Mouse (Mus musculus): ENCODE results near the gene Dpysl5. TPM values are rescaled to one million over a fixed set of nuclear protein-coding genes. Genes with fewer than 3 reads are reported as not detected.
"Not testable (repeated sequence)": the region's sequence is repeated elsewhere in the genome, so short reads cannot be mapped to it uniquely, and the experiment has no call there.

The Dpysl5 gene
- total RNA-seq (2021) = 1 to 10 TPM; 5.6 to 7.4 TPM
- long read RNA-seq, experiment 1, full-length matches to known transcripts = 2 of 2 reads
- long read RNA-seq, experiment 1, partial matches to known transcripts = 0 of 2 reads
- long read RNA-seq, experiment 1, other reads (novel, unspliced or antisense) = 0 of 2 reads
- long read RNA-seq, experiment 2, full-length matches to known transcripts = 1 of 7 reads
- long read RNA-seq, experiment 2, partial matches to known transcripts = 0 of 7 reads
- long read RNA-seq, experiment 2, other reads (novel, unspliced or antisense) = 6 of 7 reads

GRCm38 (mm10) chr5:30711147-30712001, at the start of gene Dpysl5:
Dpysl5 (plus strand) TSS chr5:30711564.
- DNase-seq (ENCODE audit: low spot score in 2 of 2) = peak; percentile 25 to 65

- DNase-seq (ENCODE audit: low spot score in 2 of 2) = no peak
Observed at GRCm38 (mm10) chr5:30665360-30665759, 46.0 kb upstream of the Dpysl5 start.

- no peak for DNase-seq (ENCODE audit: low spot score in 2 of 2)
Observed at GRCm38 (mm10) chr5:30665968-30666367, 45.4 kb upstream of the Dpysl5 start.

GRCm38 (mm10) chr5:30666391-30667195, 44.8 kb upstream of the Dpysl5 start, which contains the start of gene Cenpa:
Cenpa (plus strand) TSS chr5:30666777.
- peak; percentile 59 to 85 for DNase-seq (ENCODE audit: low spot score in 2 of 2)

- no peak for DNase-seq (ENCODE audit: low spot score in 2 of 2)
Observed at GRCm38 (mm10) chr5:30667215-30667614, 44.1 kb upstream of the Dpysl5 start.

- no peak for DNase-seq (ENCODE audit: low spot score in 2 of 2)
Observed at GRCm38 (mm10) chr5:30667686-30668085, 43.7 kb upstream of the Dpysl5 start.

- no peak for DNase-seq (ENCODE audit: low spot score in 2 of 2)
Observed at GRCm38 (mm10) chr5:30668637-30669495, 42.5 kb upstream of the Dpysl5 start.

GRCm38 (mm10) chr5:30669496-30669830, 41.9 kb upstream of the Dpysl5 start:
- DNase-seq (ENCODE audit: low spot score in 2 of 2) = no peak

- no peak for DNase-seq (ENCODE audit: low spot score in 2 of 2)
Observed at GRCm38 (mm10) chr5:30670091-30670490, 41.3 kb upstream of the Dpysl5 start.

GRCm38 (mm10) chr5:30674001-30674400, 37.4 kb upstream of the Dpysl5 start:
- DNase-seq (ENCODE audit: low spot score in 2 of 2) = no peak

GRCm38 (mm10) chr5:30676800-30677199, 34.6 kb upstream of the Dpysl5 start:
- no peak for DNase-seq (ENCODE audit: low spot score in 2 of 2)

- DNase-seq (ENCODE audit: low spot score in 2 of 2) = not testable (repeated sequence)
Observed at GRCm38 (mm10) chr5:30678069-30678468, 33.3 kb upstream of the Dpysl5 start.

GRCm38 (mm10) chr5:30678722-30679296, 32.6 kb upstream of the Dpysl5 start:
- no peak for DNase-seq (ENCODE audit: low spot score in 2 of 2)

GRCm38 (mm10) chr5:30679593-30679992, 31.8 kb upstream of the Dpysl5 start:
- DNase-seq (ENCODE audit: low spot score in 2 of 2) = no peak

GRCm38 (mm10) chr5:30681970-30682369, 29.4 kb upstream of the Dpysl5 start:
- no peak for DNase-seq (ENCODE audit: low spot score in 2 of 2)

- no peak for DNase-seq (ENCODE audit: low spot score in 2 of 2)
Observed at GRCm38 (mm10) chr5:30682967-30683600, 28.3 kb upstream of the Dpysl5 start.

- no peak for DNase-seq (ENCODE audit: low spot score in 2 of 2)
Observed at GRCm38 (mm10) chr5:30683993-30684392, 27.4 kb upstream of the Dpysl5 start.

- DNase-seq (ENCODE audit: low spot score in 2 of 2) = no peak
Observed at GRCm38 (mm10) chr5:30686781-30687180, 24.6 kb upstream of the Dpysl5 start.

GRCm38 (mm10) chr5:30700361-30701000, 10.9 kb upstream of the Dpysl5 start:
- no peak for DNase-seq (ENCODE audit: low spot score in 2 of 2)
